Mouse (Mus musculus) ovary, postnatal 14 days (tissue): ENCODE results near the gene Jazf1.

Experiments
- DNase-seq: peaks from one replicate; pipeline ENCODE4 v3.0.0; 2022; ENCODE audit warnings: low spot score

Gene Jazf1

GRCm38 (mm10) chr6:52848199-52848598 is 220.2 kb downstream of the Jazf1 start:
- no peak for DNase-seq

DNA sequence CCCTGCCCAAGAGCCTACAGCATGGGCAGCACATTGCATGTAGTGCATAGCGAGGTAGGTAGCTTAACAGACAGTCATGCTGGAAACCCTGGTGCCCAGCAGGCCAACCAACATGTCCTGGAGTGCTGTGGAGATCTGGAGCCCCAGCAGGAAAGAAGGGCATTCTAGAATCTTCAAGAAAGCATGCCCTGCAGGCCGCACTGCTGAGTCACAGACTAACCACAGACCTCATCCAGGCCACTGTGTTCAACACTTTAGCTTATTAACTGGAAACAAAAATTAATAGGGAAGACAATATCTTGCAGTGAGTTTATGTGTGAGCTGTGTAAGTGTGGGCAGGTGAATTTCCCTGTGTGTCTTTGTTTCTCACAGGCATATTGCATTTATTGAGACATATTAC is 222.1 kb downstream of the Jazf1 start:
- DNase-seq, result no peak

GRCm38 (mm10) chr6:52844741-52845140 is 223.7 kb downstream of the Jazf1 start:
- no peak for DNase-seq

- DNase-seq, result no peak
Observed at GRCm38 (mm10) chr6:52843027-52843426, 225.4 kb downstream of the Jazf1 start.

- DNase-seq, result no peak
Observed at GRCm38 (mm10) chr6:52842598-52842997, 225.8 kb downstream of the Jazf1 start.

GRCm38 (mm10) chr6:52841611-52842010 is 226.8 kb downstream of the Jazf1 start:
- no peak for DNase-seq

DNA sequence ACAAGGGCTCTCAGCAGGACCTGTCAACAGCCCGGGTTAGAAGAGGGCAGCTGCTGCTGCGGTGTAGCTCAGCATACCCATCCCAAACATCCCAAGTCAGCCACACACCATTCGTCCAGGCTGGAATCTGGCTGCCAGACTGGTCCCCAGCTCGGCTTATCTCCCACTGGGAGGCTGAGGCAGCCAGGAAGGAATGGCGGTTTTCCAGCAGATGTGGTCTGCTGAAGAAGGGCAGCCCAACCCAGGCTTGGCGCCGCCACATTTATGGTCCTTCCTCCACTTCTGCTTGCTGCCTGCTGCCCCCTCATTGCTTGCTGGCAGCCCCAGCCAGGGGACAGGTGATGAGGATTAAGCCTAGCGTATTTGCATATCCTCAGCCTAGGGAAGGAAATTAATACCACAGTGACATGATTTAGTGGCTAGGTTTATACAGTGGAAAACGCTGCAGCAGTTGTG is 227.8 kb downstream of the Jazf1 start:
- no peak for DNase-seq

- DNase-seq, result peak; percentile 77
Observed at GRCm38 (mm10) chr6:52838691-52839090, 229.7 kb downstream of the Jazf1 start.

DNA sequence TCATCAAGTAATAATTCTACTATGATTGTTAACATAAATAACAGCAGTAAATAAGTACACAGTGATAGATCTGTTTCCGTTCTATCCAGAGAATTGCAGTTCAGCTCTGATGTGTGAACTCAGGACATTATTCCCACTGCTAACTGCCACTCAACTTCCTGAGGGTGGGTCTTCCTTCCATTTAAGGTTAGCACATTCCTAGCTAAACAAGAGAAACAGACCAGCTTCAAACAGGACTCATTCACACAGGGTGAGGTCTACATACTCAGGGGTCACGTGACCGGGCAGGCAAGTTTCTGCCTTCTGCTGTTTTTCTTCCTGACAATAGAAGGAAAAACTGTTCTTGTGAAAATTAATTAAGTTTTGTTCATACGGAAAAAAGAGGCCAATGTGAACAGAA is 230.6 kb downstream of the Jazf1 start:
- DNase-seq, result no peak

DNA sequence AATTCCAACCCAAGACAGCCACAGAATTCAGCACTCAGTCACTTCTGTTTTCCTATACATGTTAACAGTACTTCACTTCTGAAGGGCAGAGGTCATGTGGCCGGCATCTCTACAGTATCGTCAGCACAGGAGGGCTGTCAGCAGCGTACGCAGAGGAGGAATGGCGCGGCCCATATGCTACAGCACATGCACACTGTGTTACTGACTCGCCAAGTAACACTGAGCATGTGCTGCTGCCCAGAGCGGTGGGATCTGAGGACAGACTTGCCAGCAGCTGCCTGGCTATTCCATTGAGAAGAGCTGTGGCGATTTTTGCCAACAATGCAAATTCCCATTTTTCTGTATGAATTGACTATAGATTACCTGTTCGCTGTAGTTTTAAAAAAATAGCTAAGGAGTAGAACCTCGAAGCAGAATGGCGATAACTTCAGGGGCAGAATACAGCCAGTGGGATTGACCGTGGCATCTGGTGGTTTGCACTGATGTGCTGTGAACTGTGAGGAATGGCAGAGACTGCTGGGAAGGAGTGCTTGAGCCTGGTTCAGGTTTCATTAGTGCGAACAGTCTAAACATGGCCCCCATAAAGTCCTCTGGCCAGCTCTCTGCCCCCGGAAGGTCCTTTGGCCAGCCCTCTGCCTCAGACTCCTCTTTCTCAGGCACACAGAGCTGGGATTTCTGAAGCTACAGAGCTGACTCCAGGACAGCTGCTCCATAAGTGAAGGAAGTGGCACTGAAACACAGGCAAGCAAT is 232.1 kb downstream of the Jazf1 start:
- DNase-seq, result no peak

- no peak for DNase-seq
Observed at GRCm38 (mm10) chr6:52827752-52828277, 240.6 kb downstream of the Jazf1 start.

- DNase-seq, result no peak
Observed at GRCm38 (mm10) chr6:52825535-52825934, 242.9 kb downstream of the Jazf1 start.

DNA sequence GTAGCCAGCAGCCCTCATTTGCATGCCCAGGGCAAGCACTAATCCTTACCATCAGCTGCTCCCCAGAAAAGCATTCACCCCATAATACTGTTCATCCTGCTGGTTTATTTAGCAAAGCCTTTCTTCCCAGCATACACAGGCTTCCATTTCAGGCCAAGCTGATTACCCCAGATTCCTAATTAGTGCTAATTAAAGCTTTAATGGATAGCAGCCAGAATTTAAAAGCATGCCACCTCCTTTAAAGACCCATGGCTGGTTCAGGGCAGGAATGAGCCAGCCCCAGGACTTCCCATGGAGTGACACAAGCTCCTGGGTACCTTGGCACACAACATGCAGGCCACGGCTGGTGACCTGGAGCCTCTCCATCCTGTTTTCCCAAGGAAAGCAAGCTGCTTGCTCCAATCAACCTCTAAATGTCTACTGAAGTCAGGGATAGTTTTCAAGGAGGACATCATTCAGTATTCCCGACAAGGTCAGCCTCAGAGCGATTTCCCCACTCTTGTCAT is 243.4 kb downstream of the Jazf1 start:
- DNase-seq, result no peak

GRCm38 (mm10) chr6:52823064-52823463 is 245.4 kb downstream of the Jazf1 start:
- DNase-seq, result no peak

DNA sequence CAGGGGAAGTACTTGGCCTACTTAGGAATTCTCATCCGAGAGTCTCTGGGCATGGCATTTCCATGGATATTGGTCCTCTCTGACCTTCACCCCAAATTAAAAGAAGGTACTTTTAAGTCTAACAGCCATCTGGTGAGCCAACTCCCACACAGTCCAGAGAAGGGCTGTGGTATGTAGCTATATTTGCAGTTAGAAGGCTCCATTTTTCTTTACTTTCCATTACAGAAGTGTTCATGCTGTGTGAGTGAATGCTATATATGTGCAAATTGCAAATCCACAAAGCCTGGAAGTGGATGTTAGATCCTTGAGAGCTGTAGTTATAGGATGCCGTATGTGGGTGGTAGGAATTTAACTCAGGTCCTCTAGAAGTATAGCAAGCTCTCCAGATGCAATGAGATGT is 245.8 kb downstream of the Jazf1 start:
- DNase-seq, result no peak

DNA sequence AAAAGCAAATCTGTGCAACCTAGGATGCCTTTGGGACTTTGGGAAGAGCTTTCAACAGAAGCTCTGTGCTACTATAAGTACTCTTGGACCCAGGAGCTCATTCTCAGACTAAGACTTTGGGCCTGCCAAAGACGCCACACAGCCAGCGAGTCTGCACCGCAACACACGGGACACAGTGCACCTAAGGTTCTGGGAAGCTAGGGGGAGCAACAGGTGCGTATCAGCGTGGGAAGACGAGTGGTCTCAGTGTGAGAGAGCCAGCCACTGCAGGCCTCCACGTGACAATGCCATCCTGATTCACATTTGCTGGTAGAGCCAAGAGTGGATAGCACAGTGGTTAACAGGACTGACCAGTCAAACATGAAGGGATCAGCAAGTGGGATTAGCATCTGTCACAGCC is 249.1 kb downstream of the Jazf1 start:
- no peak for DNase-seq

GRCm38 (mm10) chr6:52818041-52818440 is 250.4 kb downstream of the Jazf1 start:
- DNase-seq, result no peak

- no peak for DNase-seq
Observed at GRCm38 (mm10) chr6:52817203-52817874, 251.1 kb downstream of the Jazf1 start.

- DNase-seq, result no peak
Observed at GRCm38 (mm10) chr6:52805237-52805856, 263.1 kb downstream of the Jazf1 start.

- DNase-seq, result no peak
Observed at GRCm38 (mm10) chr6:52802181-52802580, 266.2 kb downstream of the Jazf1 start.

- no peak for DNase-seq
Observed at GRCm38 (mm10) chr6:52797252-52797800, 271.1 kb downstream of the Jazf1 start.

DNA sequence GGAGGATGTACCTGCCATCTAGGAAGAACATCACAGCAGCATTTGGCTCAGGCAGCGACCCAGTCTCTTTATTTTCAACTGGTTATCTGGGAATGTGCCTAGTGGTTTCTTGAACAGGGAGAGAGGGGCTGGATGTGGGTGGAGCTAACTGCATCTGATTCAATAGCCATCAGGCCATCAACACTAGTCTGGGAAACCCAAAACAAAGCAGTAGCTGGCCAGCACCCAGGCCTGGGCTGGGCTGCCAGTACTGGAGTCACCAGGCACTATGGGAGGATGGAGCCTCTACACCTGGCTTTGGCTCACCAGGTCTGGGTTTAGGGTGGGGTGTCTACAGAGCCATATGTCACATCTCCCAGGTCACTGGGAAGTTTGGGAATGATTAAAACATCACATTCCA is 271.7 kb downstream of the Jazf1 start:
- no peak for DNase-seq
